Mouse (Mus musculus) heart, postnatal 4 days (tissue): Measurements from ENCODE around the gene Tmem131l. TPM values are rescaled to one million over a fixed set of nuclear protein-coding genes. Genes with fewer than 3 reads are reported as not detected.
"Not testable (repeated sequence)": the region's sequence is repeated elsewhere in the genome, so short reads cannot be mapped to it uniquely, and the experiment has no call there.

Experiments used
- DNase-seq: peaks from one replicate; pipeline ENCODE4 v3.0.0; 2021
- total RNA-seq, 2 experiments: library from RNA; stranded (reverse); gene quantifications; 2 replicates each; pipeline ENCODE4 v1.2.3; 2021

Tmem131l gene
- total RNA-seq, 2 experiments from 2014 or later, result 32.7 to 41.7 TPM

DNA sequence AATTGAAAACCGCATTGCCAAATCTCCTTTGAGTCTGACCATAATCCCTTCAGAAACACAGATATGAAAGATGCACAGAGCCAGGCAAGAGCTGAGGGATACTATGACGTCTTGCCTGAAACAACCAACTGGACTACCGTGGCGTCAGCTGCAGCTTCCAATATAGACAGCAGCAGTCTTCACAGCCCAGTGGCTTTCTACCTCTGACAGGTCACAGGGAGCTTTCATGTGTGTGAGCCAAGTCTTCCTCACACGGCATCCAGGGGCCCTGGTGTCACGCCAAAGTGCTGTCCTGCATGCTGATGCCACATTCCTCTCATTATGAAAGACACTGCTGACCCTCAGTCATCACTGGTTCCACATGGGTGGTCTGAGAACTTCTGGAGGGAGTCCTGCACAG lies 134.8 kb downstream of the Tmem131l start:
- DNase-seq, result no peak

DNA sequence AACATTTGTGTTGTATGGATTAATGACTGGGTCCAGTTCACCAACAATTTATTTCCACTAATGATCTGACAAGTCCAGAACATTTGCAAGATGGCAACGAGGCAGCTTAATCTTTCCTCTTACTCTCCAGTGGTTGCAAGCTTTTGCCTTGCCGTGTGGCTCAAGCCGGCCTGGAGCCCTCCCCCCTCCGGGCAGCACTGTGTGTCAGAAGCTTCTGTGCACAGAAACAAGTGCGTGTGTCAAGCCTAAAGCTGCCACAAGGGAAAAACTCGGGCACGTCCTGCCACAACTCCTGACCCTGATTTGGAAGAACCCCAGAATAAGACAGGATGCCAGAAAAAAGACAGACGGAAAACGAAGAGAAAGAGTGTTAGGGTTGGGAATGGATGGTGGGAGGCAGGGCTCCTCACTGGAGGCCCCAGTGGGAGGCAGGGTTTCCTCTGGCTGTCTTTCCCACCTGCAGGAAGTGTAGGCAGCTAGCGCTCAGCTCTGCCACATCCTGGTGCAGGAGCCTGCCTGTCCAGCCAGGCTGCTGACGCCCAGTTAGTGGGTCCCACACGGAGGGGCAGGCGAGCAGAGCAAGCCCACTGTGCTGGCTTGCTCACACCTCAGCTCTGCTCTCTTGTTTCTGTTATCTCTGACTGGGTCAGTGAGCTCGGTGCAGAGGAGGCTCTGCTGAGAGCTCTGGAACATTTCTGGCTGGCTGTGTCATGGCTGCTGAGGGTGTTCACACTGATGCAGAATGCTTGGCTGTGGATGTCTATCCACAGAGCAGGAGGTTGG lies 135.6 kb downstream of the Tmem131l start:
- DNase-seq, result no peak

DNA sequence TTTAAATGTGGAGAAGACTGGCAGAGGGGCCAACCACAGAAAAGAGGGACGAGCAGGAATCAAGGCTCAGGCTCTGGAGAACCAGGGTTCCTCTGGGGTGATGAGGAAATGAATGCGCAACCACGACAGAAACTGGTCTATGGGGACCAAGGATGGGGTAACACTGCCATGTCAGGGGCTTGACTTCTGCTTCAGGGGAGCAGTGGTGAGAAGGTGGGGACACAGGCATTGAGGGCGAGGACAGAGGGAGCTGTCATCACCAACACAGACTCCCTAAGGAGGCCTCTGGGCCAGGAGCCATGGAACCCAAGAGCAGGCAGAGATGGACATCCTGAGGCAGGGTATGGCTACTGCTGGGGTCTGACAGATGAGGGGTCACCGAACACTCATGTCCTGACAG lies 137.0 kb downstream of the Tmem131l start:
- DNase-seq, result no peak

DNA sequence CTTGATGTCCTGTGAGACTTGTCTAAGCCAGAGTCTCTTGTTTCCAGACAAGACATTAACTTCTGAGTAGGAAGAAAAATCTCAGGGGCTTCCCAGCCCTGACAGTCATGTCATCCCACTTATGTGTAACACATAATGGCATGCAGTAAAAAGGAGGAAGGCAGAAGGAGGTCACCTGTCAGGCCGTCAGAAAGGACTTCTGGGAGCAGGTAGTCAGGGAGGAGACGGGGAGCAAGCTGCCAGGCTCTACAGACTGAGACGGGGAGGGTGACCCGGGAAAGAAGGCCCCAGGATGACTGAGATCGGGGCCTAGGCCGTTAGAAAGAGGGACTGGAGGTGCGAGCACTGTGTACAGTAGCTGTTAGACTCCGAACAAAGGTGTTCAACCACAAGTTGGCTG lies 137.5 kb downstream of the Tmem131l start:
- DNase-seq, result no peak

DNA sequence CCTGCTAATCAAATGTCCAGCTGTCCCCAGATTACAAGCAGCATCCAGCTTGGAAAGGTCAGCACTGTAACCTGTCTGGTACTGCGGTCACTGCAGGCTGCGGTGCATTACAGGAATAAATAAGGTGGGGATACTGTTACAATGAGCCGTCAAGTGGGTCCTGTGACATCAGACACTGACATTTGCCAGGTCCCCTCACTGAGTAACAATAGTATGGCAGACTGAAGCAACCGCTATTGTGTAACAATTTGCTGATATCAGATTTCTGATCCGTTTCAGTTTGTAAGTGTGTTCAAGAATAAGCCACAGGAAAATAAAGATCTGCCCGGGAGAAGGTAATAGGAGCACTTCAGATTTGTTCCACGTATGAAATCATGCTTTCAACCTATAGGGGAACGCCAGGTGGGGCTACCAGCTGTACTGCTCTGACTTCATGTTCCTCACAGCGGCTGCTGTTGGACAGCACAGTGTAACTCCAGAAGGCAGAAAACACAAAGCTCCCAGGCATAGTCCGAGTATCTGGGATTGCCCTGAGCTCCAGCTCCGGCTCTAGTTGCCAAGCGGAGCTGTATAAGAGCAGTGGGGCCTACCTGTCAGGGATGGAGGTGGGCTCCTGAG lies 139.1 kb downstream of the Tmem131l start:
- DNase-seq, result no peak

DNA sequence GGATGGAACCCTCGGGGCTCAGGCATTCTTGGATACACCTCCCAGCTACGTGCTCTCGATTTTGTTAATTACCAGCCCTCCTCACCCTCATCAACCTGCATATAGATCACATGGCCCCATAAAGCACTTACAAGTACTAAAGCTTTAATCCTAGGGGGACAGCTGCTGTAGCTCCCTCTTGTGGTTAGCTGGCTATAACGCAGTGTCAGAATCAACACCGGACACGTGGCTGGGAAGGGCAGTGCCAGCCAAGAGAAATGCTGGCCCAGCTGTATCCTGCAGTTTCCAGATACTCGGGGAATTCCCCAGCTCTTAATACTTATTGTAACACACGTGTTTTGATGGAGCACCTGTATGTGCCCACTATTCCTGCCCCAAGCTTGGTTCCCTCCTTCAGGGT lies 140.4 kb downstream of the Tmem131l start:
- DNase-seq, result peak; percentile 78

DNA sequence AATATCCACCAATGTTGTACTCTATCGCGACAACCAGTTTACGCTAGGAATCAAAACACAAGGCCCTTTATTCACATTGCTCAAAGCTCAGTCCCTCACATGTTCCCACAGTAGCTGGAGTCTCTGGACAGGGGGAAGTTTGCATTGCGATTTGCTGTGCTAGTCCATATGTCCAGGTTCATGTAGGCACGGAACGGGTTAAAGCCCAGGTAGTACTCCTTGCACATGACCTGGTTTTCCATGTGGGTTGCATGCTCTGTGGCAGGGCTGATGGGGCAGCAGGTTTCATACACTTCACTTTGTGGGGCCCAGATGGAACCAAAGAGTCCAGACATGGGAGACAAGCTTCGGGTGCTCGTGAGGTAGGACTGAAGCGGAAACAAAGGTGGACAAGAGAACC lies 141.7 kb downstream of the Tmem131l start:
- no peak for DNase-seq

DNA sequence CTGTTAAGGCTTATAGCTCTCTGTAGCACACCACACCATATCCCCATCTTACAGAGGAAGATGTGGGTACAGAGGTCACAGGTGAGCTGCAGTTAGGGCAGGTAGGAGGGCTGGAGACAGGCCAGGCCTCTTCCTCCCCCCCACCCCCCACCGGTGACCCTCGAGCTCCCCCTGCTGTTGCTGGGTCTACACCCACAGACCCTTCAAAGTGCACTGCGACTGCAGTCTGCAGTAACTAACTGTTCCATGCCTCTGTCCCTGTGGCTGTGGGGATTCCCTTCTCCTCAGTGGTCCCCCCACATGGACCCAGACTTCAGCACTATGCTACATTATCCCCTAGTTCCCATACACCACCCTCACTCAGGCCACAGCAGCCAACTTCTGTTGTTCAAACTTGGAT lies 144.2 kb downstream of the Tmem131l start:
- no peak for DNase-seq

DNA sequence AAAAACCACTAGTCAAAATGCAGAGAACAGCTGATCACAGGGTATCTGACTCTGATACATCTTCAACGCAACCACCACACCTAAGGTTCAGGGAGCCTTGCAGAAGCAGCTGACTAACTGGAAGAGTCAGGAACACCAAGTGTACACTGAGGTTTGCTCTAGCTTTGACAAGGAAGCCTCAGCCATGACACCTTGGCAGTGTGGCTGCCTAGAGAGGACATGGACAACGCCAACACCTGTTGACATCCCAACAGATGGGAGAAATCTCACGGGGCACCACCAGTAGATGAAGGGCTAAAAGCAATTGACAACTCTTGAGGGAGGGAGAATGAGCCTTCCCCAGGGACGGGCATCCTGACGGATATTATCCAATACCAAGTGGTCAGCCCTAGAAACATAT lies 144.9 kb downstream of the Tmem131l start:
- no peak for DNase-seq

DNA sequence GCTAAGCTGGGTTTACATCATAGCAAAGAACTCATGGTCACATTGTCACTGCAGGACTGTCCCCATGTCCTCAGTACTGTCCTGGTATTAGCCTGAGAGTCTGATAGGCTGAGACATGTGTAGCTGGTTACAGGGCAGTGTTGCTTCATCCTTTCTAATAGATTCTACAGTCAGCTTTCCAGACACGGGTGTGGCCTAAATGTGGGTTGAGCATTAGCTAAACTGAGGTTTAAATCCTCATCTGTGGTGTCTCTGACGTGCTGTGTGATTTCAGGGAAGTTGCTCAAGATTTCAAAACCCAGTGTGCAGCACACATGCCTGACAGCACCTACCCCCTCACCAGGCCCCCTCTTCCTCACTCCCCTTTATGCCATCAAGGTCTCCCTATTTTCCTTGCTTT lies 154.8 kb downstream of the Tmem131l start:
- no peak for DNase-seq

DNA sequence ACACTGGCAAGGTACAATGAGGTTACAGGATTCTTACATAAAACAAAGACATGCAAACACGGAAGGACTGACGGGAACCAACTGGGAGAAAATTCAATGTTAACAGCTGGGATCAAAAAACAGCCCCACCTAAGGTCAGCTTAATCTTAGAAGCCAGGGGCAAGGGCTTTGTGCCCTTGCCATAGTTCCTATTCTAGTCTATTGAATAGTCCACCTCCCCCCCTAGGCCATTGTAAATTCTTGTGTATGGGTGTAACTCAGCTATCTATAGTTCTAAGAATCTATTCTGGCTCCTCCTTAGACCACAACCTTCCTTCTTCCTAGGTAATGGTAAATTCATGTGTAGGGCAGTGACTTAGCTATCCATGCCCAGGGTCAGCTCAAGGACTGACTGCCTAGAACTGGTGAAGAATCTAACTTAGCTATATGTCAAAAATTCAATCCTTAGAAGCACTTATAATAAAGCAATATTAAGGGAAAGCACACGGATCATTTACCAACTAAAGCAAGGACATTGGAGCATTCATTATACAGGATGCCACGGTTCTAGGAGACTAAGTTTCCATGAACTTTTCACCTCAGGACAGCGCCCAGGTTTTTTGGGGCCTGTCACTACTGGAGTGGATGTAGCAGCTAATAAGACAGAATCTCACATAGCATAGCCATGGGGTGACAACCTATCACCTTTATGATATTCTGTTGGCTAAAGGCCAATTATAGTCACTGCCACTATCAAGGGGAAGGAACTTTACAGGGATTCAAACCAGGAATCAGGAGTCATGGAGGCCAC lies 160.5 kb downstream of the Tmem131l start:
- not testable (repeated sequence) for DNase-seq

DNA sequence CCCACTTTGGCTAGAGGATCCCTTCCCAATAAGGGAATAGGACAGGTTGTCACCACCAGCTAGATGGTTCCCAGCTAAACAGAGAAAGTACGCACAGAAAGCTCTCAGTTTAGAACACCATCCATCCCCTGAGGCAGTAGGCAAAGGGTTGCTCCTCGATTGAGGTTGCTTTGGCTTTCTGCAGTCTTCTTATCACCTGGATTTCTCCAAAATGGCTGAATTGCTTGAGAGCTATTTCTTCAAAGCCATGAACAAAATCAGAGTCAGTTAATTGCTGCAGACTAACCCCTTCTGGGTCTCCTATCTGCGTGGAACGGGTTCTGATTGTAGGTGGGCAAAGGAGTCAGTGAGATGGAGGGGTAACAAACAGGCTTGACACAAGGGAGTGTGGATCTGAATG lies 161.2 kb downstream of the Tmem131l start:
- DNase-seq, result no peak

DNA sequence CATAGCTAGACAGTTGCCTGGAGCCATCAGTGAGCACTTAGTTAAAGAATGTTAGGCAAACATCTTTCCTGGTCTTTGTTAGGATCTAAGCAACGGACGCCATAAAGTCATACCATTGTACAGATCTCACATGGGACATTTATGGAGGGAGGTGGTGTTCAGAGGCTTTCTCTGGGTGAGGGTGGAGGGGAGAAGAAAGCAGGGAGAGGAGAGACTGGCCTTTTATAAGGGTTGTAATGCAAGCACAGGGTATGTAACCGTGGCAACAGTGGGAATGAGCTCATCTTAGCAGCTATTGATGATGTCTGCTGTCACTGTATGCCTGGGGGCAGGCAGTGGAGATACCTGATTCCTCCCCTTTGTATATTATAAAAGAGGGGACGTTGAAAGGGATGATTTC lies 163.7 kb downstream of the Tmem131l start:
- DNase-seq, result no peak

DNA sequence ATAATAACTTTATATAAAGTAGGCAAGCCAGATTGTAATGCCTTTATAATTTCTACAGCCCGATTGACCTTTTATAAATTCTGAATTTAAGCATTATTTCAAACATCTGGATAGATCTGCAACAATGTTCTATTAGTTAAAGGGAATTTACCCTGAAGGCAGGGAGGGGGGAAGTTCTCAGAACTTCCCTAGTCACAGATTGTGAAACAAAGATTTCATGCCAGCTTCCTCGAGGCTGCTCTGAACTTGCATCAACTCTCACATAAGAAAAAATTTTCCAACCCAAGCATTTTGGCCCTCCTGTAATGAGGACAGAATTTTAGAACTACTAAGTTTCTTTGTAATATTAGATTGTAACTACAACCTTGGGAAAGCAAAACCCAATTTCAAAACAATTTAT lies 164.9 kb downstream of the Tmem131l start:
- not testable (repeated sequence) for DNase-seq

DNA sequence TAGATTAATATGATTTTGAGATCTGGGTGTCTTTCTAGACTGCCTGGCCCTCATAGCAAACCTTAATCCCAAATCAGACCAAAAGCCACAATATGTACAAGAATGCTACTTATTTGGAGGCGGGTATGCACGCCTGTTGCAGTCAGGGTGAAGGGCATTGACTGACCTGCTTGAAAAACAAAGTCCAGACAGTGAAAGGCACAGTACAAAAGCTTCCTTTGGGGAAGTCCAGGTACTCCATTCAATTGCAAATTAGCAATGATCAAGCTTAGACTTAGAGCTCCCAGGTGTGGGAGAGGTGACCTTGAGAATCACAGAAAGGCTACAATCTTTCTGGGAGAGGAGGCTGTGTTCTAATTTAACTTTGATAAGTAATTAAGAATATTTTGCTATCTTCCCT lies 167.1 kb downstream of the Tmem131l start:
- DNase-seq, result not testable (repeated sequence)

DNA sequence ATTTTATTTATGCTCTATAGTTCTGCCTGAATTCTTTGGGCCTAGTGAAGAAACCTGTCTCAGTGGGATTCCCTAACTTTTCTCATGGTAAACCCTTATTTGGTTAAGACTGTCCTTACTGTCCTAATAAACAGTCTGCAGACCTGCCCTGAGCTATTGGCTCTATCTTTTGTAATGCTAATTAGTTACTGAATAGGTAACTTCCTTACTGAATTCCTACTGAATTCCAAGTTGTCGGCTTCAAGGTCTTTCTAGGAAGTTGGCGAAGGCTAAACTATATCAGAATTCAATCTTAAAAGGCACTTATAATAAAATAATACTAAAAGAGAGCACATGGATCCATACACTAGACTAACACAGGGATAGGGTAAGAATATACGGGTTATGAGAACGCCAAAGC lies 168.0 kb downstream of the Tmem131l start:
- not testable (repeated sequence) for DNase-seq

DNA sequence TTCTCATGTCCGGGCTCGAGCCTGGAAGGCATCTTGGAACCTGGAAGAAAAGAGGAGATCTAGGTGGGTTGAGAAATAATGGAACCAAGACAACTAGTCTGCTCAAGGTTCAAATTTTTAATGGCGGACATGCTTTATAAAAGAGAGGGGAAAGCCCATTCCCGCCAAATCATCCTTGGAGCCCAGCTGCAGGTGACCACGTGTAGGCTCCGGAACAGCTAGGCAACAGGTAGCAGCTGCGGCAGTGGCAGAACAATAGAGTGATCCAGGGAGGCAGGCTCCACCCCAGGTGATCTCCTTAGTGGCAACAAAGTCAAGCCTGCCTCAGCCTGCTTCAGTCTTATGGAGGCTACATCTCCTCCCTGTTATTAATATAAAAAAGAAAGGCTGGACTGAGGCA lies 168.4 kb downstream of the Tmem131l start:
- DNase-seq, result not testable (repeated sequence)

DNA sequence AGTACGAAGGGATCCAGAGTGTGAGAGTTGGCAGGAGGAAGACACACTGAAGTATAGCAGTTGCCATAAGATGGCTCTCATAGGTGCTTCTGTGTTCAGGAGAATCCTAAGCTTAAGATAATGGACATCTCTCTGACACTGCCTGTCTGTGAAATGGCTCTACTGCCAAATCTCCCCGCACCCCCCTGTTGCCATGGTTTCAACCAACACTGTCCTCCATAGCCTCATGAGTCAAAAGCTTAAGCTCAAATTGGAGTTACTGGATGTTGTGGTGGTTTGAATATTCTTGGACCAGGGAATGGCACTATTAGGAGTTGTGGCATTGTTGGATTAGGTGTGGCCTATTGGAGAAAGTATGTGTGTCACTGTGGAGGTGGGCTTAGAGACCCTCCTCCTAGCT lies 170.2 kb downstream of the Tmem131l start:
- no peak for DNase-seq

DNA sequence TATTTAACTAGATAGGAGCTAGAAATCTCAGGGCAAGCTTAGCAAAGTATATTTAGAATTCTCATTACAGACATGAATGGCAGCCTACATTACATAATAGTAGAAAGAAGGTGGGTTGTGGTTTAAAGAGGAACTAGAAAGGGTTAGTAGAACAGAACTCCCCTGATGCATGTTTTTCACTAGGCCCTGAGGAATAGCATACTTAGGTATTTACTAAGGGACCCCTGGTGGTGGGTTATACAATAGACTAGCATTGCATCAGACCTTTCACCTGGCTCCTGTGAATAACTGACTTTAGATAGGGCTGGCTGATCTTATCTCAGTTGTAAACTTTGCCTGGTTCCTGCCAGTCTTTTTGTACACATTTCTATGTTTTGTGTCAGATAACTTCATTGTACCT lies 172.9 kb downstream of the Tmem131l start:
- DNase-seq, result not testable (repeated sequence)

DNA sequence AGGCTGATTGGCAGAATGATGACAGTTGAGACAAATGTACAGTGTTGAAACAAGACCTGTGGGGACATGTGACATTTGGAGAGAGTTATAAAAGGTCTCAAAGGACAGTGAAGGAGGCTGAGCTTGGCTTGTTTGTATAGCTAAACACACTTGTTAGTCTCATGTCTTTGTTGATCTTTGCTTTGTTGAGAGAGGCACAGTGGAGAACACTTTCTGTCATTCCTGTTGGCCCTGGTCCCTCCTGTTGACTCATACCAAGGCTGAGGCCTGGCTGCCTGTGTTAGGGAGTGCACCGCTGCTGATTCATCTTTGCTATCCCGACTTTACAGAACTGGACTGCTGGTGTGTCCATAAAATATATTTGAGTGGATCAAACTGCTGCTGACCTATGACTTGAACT lies 174.8 kb downstream of the Tmem131l start:
- DNase-seq, result no peak

DNA sequence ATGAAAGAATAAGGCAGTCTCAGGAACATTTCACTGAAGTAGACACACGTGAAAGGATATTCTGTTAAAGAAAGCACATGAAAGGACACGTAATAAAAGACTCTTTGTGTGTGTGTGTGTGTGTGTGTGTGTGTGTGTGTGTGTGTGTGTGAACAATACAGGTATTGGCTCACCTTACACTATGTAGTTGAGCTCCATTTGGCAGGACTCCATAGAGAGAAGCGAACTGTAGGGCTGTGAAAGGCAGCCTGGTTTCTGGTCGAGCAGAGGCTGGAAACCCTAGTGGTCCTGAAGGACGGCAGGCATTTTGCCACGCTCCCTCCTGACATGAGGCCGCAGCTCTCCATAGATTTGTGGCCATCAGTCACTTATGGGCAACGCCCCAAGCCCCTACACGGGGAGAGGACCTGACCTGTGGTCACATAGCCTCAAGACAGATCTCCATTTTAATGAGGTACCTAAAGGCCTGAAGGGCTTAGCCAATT lies 175.9 kb downstream of the Tmem131l start:
- DNase-seq, result no peak

DNA sequence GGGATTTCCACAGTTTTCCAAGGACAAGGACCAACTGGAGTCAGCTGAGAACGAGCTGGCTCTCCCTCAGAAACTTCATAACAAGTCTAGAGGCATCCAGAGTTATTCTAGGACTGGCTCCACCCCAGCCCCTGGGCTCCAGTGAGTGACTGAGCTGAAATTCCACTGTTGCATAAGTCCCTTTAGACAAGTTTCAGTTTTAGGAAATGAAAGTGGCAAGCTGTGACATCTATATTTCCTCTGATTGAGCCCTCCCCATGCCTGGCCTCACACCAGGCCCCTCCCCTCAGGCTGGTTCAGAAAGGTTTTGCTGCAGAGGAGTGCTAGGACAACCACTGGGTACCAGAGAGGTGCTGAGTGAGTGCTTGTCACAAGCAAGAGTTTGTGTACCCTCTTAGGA lies 177.0 kb downstream of the Tmem131l start:
- peak; percentile 69 for DNase-seq

DNA sequence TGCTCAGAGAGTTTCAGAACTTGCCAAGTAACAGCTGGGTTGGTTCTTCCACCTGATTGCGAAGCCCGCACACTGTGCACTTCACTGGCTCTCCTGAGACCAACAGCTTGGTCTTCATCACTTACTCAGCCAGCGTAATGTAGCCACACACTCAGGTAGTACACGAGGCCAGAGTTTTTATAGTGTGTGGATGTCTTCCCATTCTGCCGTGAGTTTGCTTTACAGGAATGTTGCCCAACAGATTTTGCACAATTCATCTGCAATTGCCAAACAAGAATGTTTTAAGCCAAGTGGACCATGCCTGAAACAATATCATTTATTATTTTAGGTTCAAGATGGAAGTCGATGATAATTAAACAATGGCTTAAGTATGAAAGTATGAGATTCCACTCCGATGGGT lies 180.4 kb downstream of the Tmem131l start:
- DNase-seq, result no peak
